In genomic region chr4:150092583-150092902, GRCm38 (mm10) we compare ENCODE assay signal across 1 mouse cellular context.
TF ChIP-seq lines count a peak whose summit lies in the region.

No protein-coding gene starts in this region.

TF ChIP-seq in CH12.LX, 34 proteins besides CTCF, POLR2A, EP300 and RAD21 (continued from another document):
- TF ChIP-seq USF1 (IDR thresholded peaks at IDR 0.05; ENCODE audit: low read depth, low read length) (no peak), ZMIZ1 (IDR thresholded peaks at IDR 0.05; ENCODE audit: low read depth, low read length) (no peak), JUND (conservative IDR thresholded peaks at IDR 0.05; ENCODE audit: low read depth, low read length) (no peak)
